Mouse (Mus musculus) MEL (cell line): ENCODE data around the gene Sec24a. TPM values are rescaled to one million over a fixed set of nuclear protein-coding genes. Genes with fewer than 3 reads are reported as not detected.
"Not testable (repeated sequence)": the region's sequence is repeated elsewhere in the genome, so short reads cannot be mapped to it uniquely, and the experiment has no call there.

Source experiments
- DNase-seq: peaks from one replicate; pipeline ENCODE4 v3.0.0; 2011; ENCODE audit warnings: low read depth, low spot score
- H3K27ac ChIP-seq: 2 replicates; pipeline ENCODE4 v1.5.1; 2012; ENCODE audit warnings: low read depth, mild to moderate bottlenecking, control low read depth, low read length, moderate library complexity; ENCODE audit not compliant: control insufficient read depth
- H3K27me3 ChIP-seq, 2 experiments: fragments of 150-350 bp in 1 of 2; sonication (generic) in 1 of 2; 2 replicates each; pipeline ENCODE4 v1.6.1; 2012; ENCODE audit warnings: low read length in 2 of 2, mild to moderate bottlenecking in 2 of 2, improper control_type of control experiment in 1 of 2, moderate library complexity in 1 of 2; ENCODE audit not compliant: insufficient read depth in 2 of 2, control insufficient read depth in 1 of 2
- H3K36me3 ChIP-seq, 2 experiments: 2 replicates each; pipeline ENCODE4 v1.6.1; 2012 to 2014; ENCODE audit warnings: low read length in 2 of 2, improper control_type of control experiment in 1 of 2, inconsistent platforms in 1 of 2, mild to moderate bottlenecking in 1 of 2; ENCODE audit not compliant: insufficient read depth in 2 of 2, control insufficient read depth in 1 of 2
- H3K4me1 ChIP-seq, 2 experiments: fragments of 150-350 bp in 1 of 2; sonication (generic) in 1 of 2; 2 replicates each; pipeline ENCODE4 v1.6.1; 2012; ENCODE audit warnings: low read length in 2 of 2, improper control_type of control experiment in 1 of 2, mild to moderate bottlenecking in 1 of 2; ENCODE audit not compliant: insufficient read depth in 2 of 2, control insufficient read depth in 1 of 2
- H3K4me3 ChIP-seq, 2 experiments: fragments of 150-350 bp in 1 of 2; sonication (generic) in 1 of 2; 2 replicates each; pipeline ENCODE4 v1.5.1; 2012; ENCODE audit warnings: low read depth in 2 of 2, low read length in 2 of 2, mild to moderate bottlenecking in 2 of 2, moderate library complexity in 2 of 2, control low read depth in 1 of 2, improper control_type of control experiment in 1 of 2; ENCODE audit not compliant: control insufficient read depth in 1 of 2, insufficient read depth in 1 of 2
- H3K79me2 ChIP-seq: 2 replicates; pipeline ENCODE4 v1.6.1; 2012; ENCODE audit warnings: mild to moderate bottlenecking, low read length, moderate library complexity; ENCODE audit not compliant: control insufficient read depth, poor library complexity, insufficient read depth
- H3K9ac ChIP-seq: 2 replicates; pipeline ENCODE4 v1.6.1; 2012; ENCODE audit warnings: low read depth, mild to moderate bottlenecking, control low read depth, low read length, moderate library complexity; ENCODE audit not compliant: control insufficient read depth, poor library complexity, severe bottlenecking
- H3K9me3 ChIP-seq: fragments of 150-350 bp; sonication (generic); replicated peaks from 2 replicates; pipeline ENCODE4 v1.6.1; 2012; ENCODE audit warnings: mild to moderate bottlenecking, low read length, improper control_type of control experiment, moderate library complexity; ENCODE audit not compliant: insufficient read depth
- BHLHE40 ChIP-seq: IDR thresholded peaks from 2 replicates; pipeline ENCODE4 v1.6.1; 2012; ENCODE audit warnings: low read depth, mild to moderate bottlenecking, inconsistent platforms, low read length, improper control_type of control experiment, borderline replicate concordance
- CHD2 ChIP-seq: IDR thresholded peaks from 2 replicates; pipeline ENCODE4 v1.6.1; 2011; ENCODE audit warnings: low read length, improper control_type of control experiment
- E2F4 ChIP-seq: IDR thresholded peaks from 2 replicates; pipeline ENCODE4 v1.6.1; 2011; ENCODE audit warnings: low read depth, low read length, improper control_type of control experiment, borderline replicate concordance
- GABPA ChIP-seq: IDR thresholded peaks from 2 replicates; pipeline ENCODE4 v1.6.1; 2012; ENCODE audit warnings: low read depth, mild to moderate bottlenecking, inconsistent platforms, low read length, improper control_type of control experiment, moderate library complexity
- GATA1 ChIP-seq: IDR thresholded peaks from 2 replicates; pipeline ENCODE4 v1.6.1; 2011; ENCODE audit warnings: low read depth, low read length, improper control_type of control experiment
- HCFC1 ChIP-seq: IDR thresholded peaks from 2 replicates; pipeline ENCODE4 v1.6.1; 2012; ENCODE audit warnings: low read depth, mild to moderate bottlenecking, inconsistent platforms, low read length, improper control_type of control experiment, moderate library complexity
- JUND ChIP-seq: IDR thresholded peaks from 2 replicates; pipeline ENCODE4 v1.6.1; 2011; ENCODE audit warnings: low read depth, mild to moderate bottlenecking, improper control_type of control experiment, low read length
- KAT2A ChIP-seq: conservative IDR thresholded peaks from 2 replicates; pipeline ENCODE4 v1.6.1; 2012; ENCODE audit warnings: low read depth, low read length, improper control_type of control experiment, inconsistent platforms
- MAX ChIP-seq: IDR thresholded peaks from 2 replicates; pipeline ENCODE4 v1.6.1; 2011; ENCODE audit warnings: low read length, improper control_type of control experiment
- MXI1 ChIP-seq: IDR thresholded peaks from 2 replicates; pipeline ENCODE4 v1.6.1; 2011; ENCODE audit warnings: mild to moderate bottlenecking, low read depth, low read length, improper control_type of control experiment
- MYC ChIP-seq: IDR thresholded peaks from 2 replicates; pipeline ENCODE4 v1.6.1; 2011; ENCODE audit warnings: low read depth, mild to moderate bottlenecking, low read length, improper control_type of control experiment, moderate library complexity
- NRF1 ChIP-seq: IDR thresholded peaks from 2 replicates; pipeline ENCODE4 v1.6.1; 2014; ENCODE audit warnings: low read depth, mild to moderate bottlenecking, inconsistent platforms, low read length, improper control_type of control experiment, moderate library complexity; ENCODE audit not compliant: poor library complexity, insufficient read depth, severe bottlenecking
- POLR2A ChIP-seq, 2 experiments: IDR thresholded peaks; 2 replicates each; pipeline ENCODE4 v1.6.1; 2011 to 2012; ENCODE audit warnings: low read length in 2 of 2, mild to moderate bottlenecking in 2 of 2, control low read depth in 1 of 2, improper control_type of control experiment in 1 of 2, low read depth in 1 of 2, moderate library complexity in 1 of 2; ENCODE audit not compliant: control insufficient read depth in 1 of 2, insufficient read depth in 1 of 2, poor library complexity in 1 of 2
- POLR2AphosphoS5 ChIP-seq: IDR thresholded peaks from 2 replicates; pipeline ENCODE4 v1.6.1; 2012; ENCODE audit warnings: low read depth, borderline replicate concordance, mild to moderate bottlenecking, inconsistent platforms, low read length, moderate library complexity, mixed read lengths
- RCOR1 ChIP-seq: IDR thresholded peaks from 2 replicates; pipeline ENCODE4 v1.6.1; 2012; ENCODE audit warnings: low read depth, mild to moderate bottlenecking, inconsistent platforms, low read length, improper control_type of control experiment
- SIN3A ChIP-seq: IDR thresholded peaks from 2 replicates; pipeline ENCODE4 v1.6.1; 2012; ENCODE audit warnings: low read length, improper control_type of control experiment, inconsistent platforms
- SMC3 ChIP-seq: IDR thresholded peaks from 2 replicates; pipeline ENCODE4 v1.6.1; 2011; ENCODE audit warnings: low read depth, low read length, improper control_type of control experiment
- TAL1 ChIP-seq: IDR thresholded peaks from 2 replicates; pipeline ENCODE4 v1.6.1; 2012; ENCODE audit warnings: mild to moderate bottlenecking, inconsistent platforms, low read length, moderate library complexity, mixed read lengths
- TBP ChIP-seq: IDR thresholded peaks from 2 replicates; pipeline ENCODE4 v1.8.0; 2011; ENCODE audit warnings: low read depth, low read length, improper control_type of control experiment
- USF2 ChIP-seq, 2 experiments: IDR thresholded peaks; 2 replicates each; pipeline ENCODE4 v1.6.1; 2011 to 2012; ENCODE audit warnings: improper control_type of control experiment in 2 of 2, low read length in 2 of 2, borderline replicate concordance in 1 of 2, inconsistent platforms in 1 of 2, low read depth in 1 of 2, mild to moderate bottlenecking in 1 of 2; ENCODE audit not compliant: insufficient read depth in 1 of 2
- ZC3H11A ChIP-seq: IDR thresholded peaks from 2 replicates; pipeline ENCODE4 v1.6.1; 2012; ENCODE audit warnings: low read depth, mild to moderate bottlenecking, inconsistent platforms, low read length, improper control_type of control experiment
- ZMIZ1 ChIP-seq: IDR thresholded peaks from 2 replicates; pipeline ENCODE4 v1.6.1; 2012; ENCODE audit warnings: low read depth, mild to moderate bottlenecking, inconsistent platforms, low read length, improper control_type of control experiment, moderate library complexity
- ZNF384 ChIP-seq: IDR thresholded peaks from 2 replicates; pipeline ENCODE4 v1.6.1; 2012; ENCODE audit warnings: low read depth, mild to moderate bottlenecking, inconsistent platforms, low read length, improper control_type of control experiment
- polyA plus RNA-seq, 2 experiments: library from polyadenylated mRNA; stranded (reverse) in 1 of 2; unstranded in 1 of 2; fragments of >175 nt in 1 of 2; fragments of >200 nt in 1 of 2; gene quantifications; 2 replicates each; pipeline versions ENCODE4 v1.2.1 to v1.2.4; 2012; ENCODE audit warnings: low replicate concordance in 2 of 2, low read depth in 1 of 2; ENCODE audit not compliant: insufficient read length in 2 of 2, insufficient read depth in 1 of 2, missing spikeins in 1 of 2
- total RNA-seq: library from RNA; depleted of rRNA; stranded (reverse); fragments of 300-350 nt; gene quantifications from 2 replicates; pipeline ENCODE4 v1.2.3, GENCODE M21; 2012

The Sec24a gene
- total and polyA plus RNA-seq, 3 experiments: 5.3 to 38.2 (median 14.1) TPM

- H3K27me3 ChIP-seq: no peaks in the 10 kb centered on the region
- no peak overlapping the region for H3K9ac ChIP-seq
- no peak overlapping the region for H3K4me3 ChIP-seq
- H3K27ac ChIP-seq: no peak overlapping the region
- no peaks in the 10 kb centered on the region for H3K9me3 ChIP-seq
- no peak for DNase-seq
- peaks cover 0 to 3% of the 10 kb centered on the region in 2 experiments; a peak in 2 of 4 replicates for H3K4me1 ChIP-seq
- H3K36me3 ChIP-seq: peaks cover 3 to 8% of the 10 kb centered on the region in 2 experiments
- no peaks in the 10 kb centered on the region for H3K79me2 ChIP-seq
- TF ChIP-seq HCFC1 (no peak), NRF1 (no peak), TAL1 (no peak), E2F4 (no peak), GATA1 (no peak)
Measured at GRCm38 (mm10) chr11:51694984-51695383, 68.5 kb downstream of the Sec24a start.

- H3K9me3 ChIP-seq, H3K79me2 ChIP-seq, H3K9ac ChIP-seq: not testable (repeated sequence)
- TF ChIP-seq TBP: peak; percentile 20; the same call in 1 of the 2 replicates
- TF ChIP-seq MYC: 0 out of 2 replicates have a peak, but pooled peaks have one; percentile 53
- peak; percentile 81 for TF ChIP-seq ZNF384
- TF ChIP-seq, all 39 proteins: peak for 3; not testable (repeated sequence) for 36
- peaks cover 0 to 18% of the 10 kb centered on the region in 2 experiments; a peak in 2 of 4 replicates for H3K36me3 ChIP-seq
- H3K4me3 ChIP-seq, H3K27me3 ChIP-seq, H3K4me1 ChIP-seq, H3K27ac ChIP-seq: not testable (repeated sequence)
- peak; percentile 24 for DNase-seq
Measured at GRCm38 (mm10) chr11:51690597-51690996, 72.8 kb downstream of the Sec24a start.

GRCm38 (mm10) chr11:51689343-51689742 lies 74.1 kb downstream of the Sec24a start:
- peak overlapping the region; percentile 90 for H3K9ac ChIP-seq
- DNase-seq: no peak

More at GRCm38 (mm10) chr11:51689343-51689742, 74.1 kb downstream of the Sec24a start:
- peak overlapping the region; percentile 57 to 69 for H3K4me3 ChIP-seq
- H3K27me3 ChIP-seq: no peaks in the 10 kb centered on the region
- peaks cover 10% of the 10 kb centered on the region for H3K79me2 ChIP-seq
- H3K4me1 ChIP-seq: peaks cover 2 to 7% of the 10 kb centered on the region in 2 experiments; a peak in 3 of 4 replicates
- H3K9me3 ChIP-seq: no peaks in the 10 kb centered on the region
- peaks cover 0 to 18% of the 10 kb centered on the region in 2 experiments; a peak in 2 of 4 replicates for H3K36me3 ChIP-seq
- H3K27ac ChIP-seq: peak overlapping the region; percentile 98
- TF ChIP-seq ZMIZ1 (no peak), USF2 (IDR thresholded peaks at IDR 0.05; ENCODE audit: borderline replicate concordance in 1 of 2, insufficient read depth in 1 of 2, low read depth in 1 of 2, low read length in 2 of 2) (no peak), POLR2AphosphoS5 (no peak), ZNF384 (no peak), KAT2A (no peak), GABPA (no peak), GATA1 (no peak), SMC3 (no peak), MXI1 (no peak; the same call in 1 of the 2 replicates), CHD2 (no peak), TAL1 (no peak), MAX (no peak), ZC3H11A (no peak), JUND (no peak), RCOR1 (no peak), SIN3A (no peak), TBP (no peak), POLR2A (IDR thresholded peaks at IDR 0.05; ENCODE audit: control insufficient read depth in 1 of 2, insufficient read depth in 1 of 2, low read depth in 1 of 2, low read length in 2 of 2, poor library complexity in 1 of 2) (no peak), BHLHE40 (no peak)
